Mouse (Mus musculus): Measurements from ENCODE around the gene Tigit.

Gene Tigit

DNA sequence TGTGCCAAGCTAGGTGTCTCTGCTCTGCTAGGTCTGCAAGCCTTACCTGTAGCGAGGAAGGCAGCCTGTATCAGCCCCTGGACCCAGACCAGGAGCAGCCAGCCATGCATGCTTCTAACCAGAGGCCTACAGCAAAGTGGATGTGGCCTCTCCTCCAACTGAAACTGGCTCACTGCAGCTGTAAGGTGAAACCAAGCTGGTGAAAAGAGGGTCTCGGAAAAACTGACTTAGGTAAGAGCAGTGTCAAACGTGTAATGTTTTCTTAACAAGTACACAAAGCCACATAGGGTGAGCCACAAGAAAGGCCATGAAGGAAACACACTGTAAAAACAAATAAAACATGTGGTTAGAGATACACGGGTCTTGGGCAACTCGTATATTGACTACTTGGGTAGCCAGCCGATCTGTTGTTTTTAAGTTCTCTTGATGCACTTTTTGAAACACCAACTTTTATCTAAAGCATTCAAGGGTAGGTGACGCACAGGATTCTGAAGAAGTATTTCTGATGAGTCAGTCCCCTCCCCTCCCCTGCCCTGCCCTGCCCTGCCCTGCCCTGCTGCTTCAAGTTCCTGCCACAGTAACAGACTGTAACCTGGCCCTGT lies at the start of gene Tigit:
TSS of gene Tigit (minus strand) at position 169 of the 602 bp plus-strand sequence.
- in situ Hi-C loops (cut with MboI, MseI) = loop anchor here in 1 of 2 experiments (5.0 to 25.0 kb wide), 2 partner anchors 33 to 777 kb away; partner anchors contain the start of gene Zbtb20

DNA sequence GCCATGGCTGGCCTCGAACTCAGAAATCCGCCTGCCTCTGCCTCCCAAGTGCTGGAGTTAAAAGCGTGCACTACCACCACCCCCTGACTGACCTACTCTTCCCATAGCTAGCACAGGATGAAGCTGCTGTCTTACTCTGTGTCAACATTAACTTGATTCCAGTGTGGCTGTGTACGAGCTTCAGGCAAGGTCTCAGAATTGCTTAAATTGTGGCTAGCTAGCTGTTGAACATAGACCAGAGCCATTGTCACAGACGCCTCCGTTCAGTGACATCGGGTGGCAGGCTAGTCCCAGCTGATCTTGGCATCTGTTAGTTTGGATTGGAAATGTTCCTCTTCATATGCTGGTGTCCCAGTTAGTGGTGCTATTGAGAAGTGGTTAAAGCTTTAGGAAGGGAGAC lies 47.4 kb upstream of the Tigit start:
- in situ Hi-C loops (cut with MboI, MseI) = loop anchor here (10.0 to 25.0 kb wide), 4 partner anchors 517 to 1426 kb away; partner anchors contain the start of gene Zbtb20 (in 1 of the 2)

DNA sequence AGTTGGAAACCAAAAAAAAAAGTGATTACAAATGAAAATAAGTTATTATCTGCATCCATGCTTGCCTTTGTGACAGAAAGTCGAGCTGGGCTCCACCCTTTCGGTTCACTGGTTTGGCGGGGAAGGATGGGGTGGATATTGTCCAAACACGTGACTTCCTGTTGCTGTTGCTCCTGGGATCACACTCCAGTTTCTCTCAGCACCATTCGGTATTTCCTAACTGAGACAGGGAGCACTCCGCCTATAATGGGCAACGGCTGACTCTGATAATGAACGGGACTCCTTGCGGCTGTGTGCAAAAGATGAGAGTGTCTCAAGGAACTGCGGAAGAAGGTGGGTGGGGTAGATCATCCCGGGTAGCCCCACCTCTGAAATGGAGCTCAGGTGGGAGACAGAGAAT lies 46.7 kb upstream of the Tigit start:
- in situ Hi-C loops (cut with MboI, MseI) = loop anchor here (10.0 to 25.0 kb wide), 4 partner anchors 516 to 1427 kb away; partner anchors contain the start of gene Zbtb20 (in 1 of the 2)

DNA sequence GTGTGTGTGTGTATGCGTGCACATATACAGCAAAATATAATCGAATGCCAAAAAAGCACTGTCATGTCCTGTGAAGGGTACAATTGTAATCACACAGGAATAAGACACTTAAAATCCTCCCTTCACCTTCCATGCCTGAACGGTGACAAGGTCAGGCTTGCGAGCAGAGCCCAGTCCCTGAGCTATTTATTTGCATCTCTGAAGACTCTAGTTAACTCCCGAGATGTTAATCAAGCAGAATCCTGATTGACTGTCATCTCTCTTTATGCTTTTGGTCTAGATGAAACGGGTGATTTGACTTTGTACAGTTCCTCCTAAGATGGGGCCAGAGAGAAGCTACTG lies 46.2 kb upstream of the Tigit start:
- in situ Hi-C loops (cut with MboI, MseI) = loop anchor here (10.0 to 25.0 kb wide), 4 partner anchors 515 to 1427 kb away; partner anchors contain the start of gene Zbtb20 (in 1 of the 2)

DNA sequence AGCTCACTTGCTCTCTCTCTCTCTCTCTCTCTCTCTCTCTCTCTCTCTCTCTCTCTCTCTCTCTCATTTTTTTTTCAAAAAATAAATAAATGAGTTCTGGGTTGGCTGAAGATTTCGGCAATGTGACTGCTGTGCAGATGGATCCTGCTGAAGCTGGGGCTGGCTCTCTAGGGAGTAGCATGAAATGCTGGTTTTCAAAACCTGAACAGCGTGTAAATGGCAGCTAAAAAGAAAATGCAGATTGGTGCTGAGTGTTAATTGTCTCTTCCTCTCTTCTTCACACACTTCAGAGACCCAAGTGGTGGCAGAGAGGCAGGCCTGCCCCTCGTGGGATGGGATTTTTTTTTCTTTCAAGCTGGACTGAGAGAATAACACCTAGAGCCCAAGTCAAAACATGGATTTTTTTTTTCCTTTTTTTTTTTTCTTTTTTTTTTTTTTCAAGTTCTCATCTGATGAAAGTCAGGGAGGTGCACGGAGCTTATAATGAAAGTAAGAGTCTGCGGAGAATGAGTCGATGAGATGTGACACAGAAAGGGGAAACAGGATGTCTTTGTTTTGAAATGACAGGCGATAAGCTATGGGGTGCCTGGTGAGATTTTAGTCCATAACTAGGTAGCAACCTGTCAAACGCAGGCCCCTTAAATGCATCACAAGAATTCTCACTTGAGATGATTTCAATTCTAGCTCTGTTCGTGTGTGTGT lies 45.6 kb upstream of the Tigit start:
- in situ Hi-C loops (cut with MboI, MseI) = loop anchor here (10.0 to 25.0 kb wide), 4 partner anchors 515 to 1428 kb away; partner anchors contain the start of gene Zbtb20 (in 1 of the 2)

DNA sequence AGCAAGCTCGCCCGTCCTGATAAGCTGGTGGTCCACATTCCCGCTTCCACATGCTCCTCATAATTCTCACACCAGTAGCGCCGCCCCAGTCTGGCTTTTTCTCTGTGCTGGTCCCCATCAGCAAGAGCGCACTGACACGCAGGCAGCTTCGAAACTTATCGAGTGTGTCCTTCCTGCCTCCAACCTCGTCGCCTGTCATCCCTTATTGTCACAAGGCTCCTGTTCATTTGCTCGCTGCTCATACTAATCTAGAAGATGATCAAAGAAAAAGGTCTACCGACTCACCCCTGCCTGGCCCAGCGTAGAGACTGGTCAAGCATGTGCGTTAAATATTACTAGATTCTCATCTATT lies 45.1 kb upstream of the Tigit start:
- in situ Hi-C loops (cut with MboI, MseI) = loop anchor here in 1 of 2 experiments (25.0 kb wide), 2 partner anchors 822 to 1428 kb away; partner anchors contain the start of gene Zbtb20

DNA sequence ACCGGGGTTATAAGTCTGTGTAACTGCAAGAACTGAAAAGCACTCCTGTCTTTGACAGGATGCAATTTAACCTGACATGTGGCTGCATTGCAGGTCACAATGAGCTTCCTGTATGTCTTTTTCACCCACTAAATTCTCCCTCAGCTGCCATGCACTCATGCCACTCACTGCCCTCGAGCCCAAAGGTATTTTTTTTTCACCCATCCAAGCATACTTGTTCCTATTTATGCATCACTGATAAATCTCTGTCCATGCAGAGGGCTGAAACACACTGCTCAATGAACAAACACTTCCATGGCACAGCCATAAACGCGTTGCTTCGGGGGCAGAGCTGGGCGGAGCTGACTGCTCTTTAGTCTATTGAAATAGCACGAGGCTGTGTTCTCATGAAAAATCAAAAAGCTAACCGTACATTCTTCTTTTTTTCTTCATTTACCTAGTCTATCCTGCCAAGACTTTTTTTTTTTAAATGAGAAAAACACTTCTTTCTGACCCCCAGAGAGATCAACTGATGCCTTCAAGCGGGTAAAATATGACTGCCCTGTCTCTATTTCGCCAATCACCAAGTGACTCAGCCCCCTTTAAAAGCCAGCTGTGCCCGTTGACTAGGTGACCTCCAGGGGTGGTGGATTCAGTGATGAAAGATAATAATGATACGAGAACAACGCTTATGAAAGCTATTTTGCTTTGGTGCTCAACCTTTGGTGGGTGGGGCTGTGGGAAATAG lies 44.6 kb upstream of the Tigit start:
- in situ Hi-C loops (cut with MboI, MseI) = loop anchor here in 1 of 2 experiments (25.0 kb wide), 2 partner anchors 821 to 1429 kb away; partner anchors contain the start of gene Zbtb20

DNA sequence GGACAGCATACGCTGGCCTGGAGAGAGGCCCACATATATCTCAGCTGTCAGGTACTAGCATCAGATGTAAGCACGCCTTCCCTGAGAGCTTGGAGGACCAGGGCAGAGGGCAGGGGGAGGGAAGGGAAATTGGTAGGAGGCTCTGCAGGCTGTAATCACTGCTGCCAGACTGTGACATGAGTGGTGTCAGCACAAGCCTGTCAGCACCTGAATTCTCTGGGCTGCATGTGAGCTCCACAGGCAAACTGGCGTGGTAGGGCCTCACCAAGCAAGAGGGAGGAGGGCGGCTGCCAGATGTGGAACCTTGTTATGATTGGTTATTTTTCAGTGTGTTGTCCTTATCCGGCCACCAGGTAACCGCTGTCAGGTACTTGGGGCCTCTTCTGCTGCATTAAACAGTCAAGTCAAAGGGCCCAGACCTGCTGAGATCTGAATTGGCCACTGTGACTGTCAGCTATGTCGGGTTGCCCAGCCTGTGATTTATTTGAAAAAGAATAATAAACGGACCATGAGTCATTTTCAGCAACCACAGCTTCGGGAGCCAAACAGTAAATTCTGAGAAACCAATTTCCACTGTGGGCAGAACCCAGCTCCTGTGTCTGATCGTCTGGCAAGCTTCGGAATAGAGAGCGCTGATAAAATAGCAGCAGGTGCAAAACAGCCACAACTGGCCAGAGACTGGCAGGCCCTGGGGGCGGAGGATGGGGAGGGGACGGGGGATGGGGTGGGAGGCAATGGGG lies 38.0 kb upstream of the Tigit start:
- in situ Hi-C loops (cut with MboI, MseI) = loop anchor here in 1 of 2 experiments (25.0 kb wide), 2 partner anchors 815 to 1435 kb away; partner anchors contain the start of gene Zbtb20

DNA sequence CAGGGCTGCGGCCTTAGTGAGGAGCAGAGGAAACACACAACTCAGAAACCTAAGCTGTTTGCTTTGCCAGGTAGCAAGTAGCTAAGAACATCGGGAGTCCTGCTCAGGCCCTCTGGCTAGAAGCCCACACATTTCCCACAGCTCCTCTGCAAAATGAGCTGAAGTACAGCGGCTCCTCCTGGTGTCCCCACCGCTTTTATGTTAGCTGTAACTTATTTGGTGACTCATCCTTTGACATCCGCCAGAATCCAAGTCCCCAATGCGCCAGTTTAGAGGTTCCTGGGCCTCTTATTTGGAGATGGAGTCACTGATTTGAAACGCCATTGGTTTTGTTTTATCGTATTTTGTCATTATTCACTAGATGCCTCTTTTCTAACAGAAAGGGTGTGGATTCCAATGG lies 36.6 kb upstream of the Tigit start:
- in situ Hi-C loops (cut with MboI, MseI) = loop anchor here in 1 of 2 experiments (25.0 kb wide), 2 partner anchors 813 to 1437 kb away; partner anchors contain the start of gene Zbtb20

DNA sequence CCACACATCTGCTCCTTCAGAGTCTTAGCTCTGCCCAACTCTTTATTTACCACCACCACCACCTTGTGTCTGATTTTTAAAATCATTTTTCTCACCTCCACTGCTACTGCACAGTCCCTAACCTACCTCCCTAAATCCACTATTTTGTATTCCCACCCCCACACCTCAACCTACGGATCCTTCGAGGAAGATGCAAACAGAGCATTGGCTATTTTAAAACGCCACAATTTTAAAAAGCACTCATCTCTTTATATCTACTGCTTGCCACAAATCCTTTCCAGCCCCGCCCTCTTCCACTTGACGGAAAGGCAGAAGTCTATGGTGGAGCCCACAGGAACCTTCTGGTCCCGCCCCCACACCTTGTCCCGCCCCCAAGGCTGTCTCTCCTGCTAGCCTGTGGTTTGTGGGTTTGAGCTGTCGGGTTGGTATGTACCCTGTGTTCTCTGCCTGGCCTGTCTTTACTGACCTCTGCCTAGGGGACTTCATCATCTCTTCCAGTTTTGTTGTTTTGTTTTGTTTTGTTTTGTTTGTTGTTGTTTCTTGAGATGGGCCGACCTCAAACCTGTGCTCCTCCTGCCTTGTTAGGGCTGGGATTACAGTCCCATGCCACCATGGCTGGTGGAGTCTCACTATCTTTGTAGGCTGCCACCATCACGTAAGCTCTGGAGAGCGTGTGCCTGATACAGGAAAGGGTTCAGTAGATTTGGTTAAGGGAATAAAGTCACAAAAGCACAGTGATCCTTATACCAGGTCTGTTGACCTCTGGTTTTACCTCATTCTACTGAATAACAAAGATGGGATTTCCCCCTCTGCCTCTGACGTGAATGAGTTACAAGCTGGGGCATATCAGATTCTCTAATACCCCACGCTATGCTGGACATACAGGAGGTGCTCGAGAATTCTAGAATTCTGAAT lies 35.0 kb upstream of the Tigit start:
- in situ Hi-C loops (cut with MboI, MseI) = loop anchor here (5.0 kb wide), 2 partner anchors 37 to 42 kb away; partner anchors contain the start of gene Tigit (in 1 of the 2)

DNA sequence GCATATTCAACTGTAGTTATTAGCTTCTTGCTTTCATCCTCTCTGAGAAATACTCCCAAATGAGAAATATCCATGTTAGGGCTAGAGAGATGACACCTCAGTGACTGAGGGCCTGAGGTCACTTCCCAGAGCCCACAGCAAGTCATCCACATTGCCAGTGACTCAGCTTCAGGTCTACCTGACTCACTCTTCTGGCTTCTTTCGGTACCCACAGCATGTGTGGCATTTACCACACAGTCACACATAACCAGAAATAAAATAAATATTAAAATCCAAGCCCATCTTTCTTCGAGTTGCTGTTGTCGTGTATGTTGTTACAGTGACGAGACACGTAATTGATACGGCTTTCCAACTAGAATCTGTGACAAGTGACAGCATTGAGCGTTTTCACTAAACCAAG lies 33.8 kb upstream of the Tigit start:
- in situ Hi-C loops (cut with MboI, MseI) = loop anchor here (5.0 kb wide), 2 partner anchors 35 to 40 kb away; partner anchors contain the start of gene Tigit (in 1 of the 2)

DNA sequence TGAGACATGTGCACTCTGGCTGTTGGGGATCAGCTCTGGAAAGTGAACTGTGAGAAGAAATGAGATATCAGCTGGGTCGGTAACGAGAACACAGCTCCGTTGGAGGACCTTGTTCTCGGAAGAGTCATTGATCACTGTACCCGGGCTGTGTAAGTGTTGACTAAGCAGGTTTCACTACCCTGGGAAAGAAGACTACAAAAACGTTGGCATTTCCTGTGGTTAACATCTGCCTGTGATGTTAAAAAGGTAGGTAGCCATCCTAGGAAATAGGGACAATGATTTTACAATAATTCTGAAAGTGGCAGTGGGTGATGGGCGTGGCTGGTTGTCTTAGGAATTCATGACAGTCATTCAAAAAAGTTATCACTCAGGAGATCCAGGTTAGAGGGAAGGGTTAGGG lies 31.9 kb upstream of the Tigit start:
- in situ Hi-C loops (cut with MboI, MseI) = loop anchor here (5.0 kb wide), 2 partner anchors 34 to 39 kb away; partner anchors contain the start of gene Tigit (in 1 of the 2)

DNA sequence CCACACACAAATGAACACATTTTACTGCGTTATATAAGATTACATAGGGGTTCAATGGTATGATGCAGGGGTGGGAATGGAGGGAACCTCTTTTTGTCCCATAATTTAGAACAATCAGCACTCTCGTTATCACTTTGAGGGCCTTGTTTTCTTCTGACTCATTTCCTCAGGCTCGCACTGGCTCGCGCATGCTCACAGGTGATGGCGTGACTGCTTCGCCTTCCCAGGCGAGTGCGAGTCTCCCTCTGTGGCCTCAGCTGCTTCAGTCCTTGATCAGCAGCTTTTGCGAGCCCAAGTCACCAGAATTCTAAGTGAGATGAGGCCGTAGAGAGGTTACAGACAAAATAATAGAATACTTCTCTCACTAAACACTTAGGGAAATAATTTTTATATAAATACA lies 30.2 kb upstream of the Tigit start:
- in situ Hi-C loops (cut with MboI, MseI) = no loop called here

DNA sequence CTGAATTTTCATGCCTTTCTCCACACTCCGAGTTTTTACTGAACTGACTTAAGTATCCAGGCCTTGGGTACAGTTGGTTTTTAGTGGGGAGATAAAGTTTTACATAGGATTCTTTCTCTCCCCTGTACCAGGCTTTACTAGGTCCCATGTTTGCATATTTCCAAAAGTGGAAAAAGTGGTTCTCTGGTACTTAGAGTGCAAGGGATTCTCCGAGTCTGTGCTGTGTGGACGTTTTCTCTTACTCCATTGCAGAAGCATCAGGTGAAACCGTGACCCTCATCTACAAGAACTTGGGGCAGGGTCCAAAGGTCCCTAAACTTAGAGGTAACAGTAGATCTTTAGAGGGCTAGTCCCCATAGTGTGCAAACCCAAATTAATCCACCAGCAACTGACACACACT lies 28.7 kb upstream of the Tigit start:
- in situ Hi-C loops (cut with MboI, MseI) = no loop called here

DNA sequence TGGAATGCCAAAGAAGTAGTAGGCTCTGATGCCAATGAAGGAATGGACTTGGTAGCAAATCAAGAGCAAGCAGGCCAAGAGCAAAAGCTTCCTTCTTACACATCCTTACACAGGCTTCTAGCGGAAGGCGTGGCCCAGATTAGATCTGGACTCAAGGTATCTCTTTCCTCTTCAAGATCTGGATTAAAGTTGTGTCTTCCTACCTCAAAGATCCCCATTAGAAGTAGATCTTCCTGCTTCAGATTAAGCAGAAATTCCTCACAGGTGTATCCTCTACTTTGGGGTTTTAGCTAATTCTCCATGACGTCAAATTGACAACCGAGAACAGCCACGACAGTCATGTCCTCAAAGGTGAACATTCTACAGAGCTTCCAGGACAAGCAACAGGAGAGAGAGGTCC lies 27.8 kb upstream of the Tigit start:
- in situ Hi-C loops (cut with MboI, MseI) = no loop called here

DNA sequence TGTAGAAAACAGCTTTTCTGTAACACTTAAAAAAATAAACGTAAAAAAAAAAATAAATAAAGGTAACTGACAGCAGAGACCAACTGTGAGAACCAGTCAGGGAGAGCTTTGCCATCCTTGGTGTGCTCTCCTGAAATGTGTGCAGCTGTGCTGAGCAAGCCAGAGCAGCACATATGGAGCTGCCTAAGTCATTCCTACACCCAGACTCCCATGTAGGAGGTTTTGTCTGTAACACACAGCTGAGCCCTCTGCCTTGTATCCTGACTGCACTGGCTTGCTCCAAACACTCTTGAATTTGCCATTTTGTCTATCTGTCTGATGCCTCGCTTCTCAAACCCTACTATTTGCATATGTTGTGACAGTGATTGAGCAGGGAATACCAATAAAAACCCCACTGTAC lies 27.0 kb upstream of the Tigit start:
- in situ Hi-C loops (cut with MboI, MseI) = no loop called here

DNA sequence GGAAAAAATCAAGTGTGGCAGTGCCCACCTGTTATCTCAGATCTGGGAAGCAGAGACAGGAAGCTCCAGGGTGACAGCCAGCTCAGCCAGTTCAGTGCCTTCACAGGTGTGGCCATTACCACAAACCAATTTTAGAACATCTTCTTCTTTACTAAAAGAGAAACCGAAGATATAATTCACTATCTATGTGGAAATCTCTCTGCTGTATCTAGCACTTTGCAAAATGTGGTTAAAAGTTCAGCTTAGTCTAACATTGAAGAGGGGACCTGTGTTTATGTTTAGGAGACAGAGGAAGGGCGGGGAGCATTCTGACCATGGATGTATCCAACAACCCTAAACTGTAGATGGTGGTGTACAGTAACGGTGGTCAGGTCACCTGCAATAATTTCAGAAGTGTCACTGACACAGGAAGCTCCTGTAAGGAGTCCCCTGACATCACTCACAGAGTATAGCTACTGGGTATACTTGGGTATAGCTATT lies 26.3 kb upstream of the Tigit start:
- in situ Hi-C loops (cut with MboI, MseI) = no loop called here

DNA sequence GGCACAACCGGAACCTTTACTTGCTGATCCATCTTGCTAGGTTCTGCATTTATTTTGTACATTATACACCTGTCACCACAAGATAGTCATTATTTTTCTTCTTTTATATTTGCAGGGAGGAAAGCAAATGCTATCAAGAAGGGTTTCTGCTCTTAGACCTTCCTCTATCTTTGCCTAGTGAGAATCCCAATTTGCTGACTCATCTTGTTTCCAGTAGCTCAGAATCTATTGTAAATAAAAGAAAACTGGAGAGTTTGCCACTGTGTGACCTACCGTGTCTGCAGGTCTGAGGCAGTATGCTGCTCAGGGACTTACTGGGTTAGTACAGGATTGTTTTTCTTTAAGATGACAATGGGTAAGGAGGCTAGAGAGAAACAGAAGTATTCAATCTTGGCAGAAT lies 24.0 kb upstream of the Tigit start:
- in situ Hi-C loops (cut with MboI, MseI) = no loop called here

DNA sequence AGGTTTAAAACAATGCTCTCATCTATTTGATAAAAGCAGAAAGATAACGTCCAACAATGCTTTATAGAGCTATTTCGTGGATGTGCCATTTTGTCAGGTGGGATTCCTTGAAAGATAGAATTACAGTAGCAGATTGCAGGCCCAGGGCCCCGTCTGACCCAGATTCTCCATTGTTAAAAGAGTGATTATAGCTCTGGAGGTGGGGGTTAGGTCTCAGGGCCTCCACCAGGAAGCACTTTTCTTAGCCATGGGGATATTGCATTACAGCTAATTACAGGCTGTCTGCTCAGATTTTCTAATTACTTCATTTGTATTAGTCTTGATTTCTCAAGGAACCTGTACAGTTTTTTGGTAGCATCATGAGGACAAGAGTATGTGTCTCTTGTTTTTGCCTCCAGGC lies 10.5 kb upstream of the Tigit start:
- in situ Hi-C loops (cut with MboI, MseI) = loop anchor here in 1 of 2 experiments (25.0 kb wide), 1 partner anchor 787 kb away; the partner anchor contains the start of gene Zbtb20

DNA sequence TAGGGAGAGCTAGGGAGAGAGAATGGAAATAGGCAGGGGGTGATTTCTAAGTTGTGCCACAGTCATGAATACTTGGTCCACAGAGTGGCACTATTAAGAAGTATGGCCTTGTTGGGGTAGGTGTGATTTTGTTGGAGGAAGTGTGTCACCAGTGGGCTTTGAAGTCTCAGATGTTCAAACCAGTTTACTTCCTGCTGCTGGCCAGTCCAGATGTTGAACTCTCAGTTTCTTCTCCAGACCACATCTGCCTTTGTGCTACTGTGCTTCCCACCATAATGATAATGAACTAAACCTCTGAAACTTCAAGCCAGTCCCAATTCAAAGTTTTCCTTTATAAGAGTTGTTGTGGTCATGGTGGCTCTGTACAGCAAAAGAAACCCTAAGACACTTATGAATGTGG lies 8.8 kb upstream of the Tigit start:
- in situ Hi-C loops (cut with MboI, MseI) = loop anchor here in 1 of 2 experiments (25.0 kb wide), 1 partner anchor 785 kb away; the partner anchor contains the start of gene Zbtb20
